Mouse (Mus musculus) hindbrain, embryonic 10.5 days (tissue): ENCODE measurements around the gene Xirp1. TPM values are rescaled to one million over a fixed set of nuclear protein-coding genes. Genes with fewer than 3 reads are reported as not detected.
A peak's percentile ranks its signal among the peaks of the same experiment; 100 is the strongest.

Experiments
- DNase-seq: peaks from one replicate; pipeline ENCODE4 v3.0.0-alpha.2; 2017; ENCODE audit warnings: low spot score
- H3K27ac ChIP-seq: fragments of 300-500 bp; sonication (generic); 2 replicates; pipeline ENCODE4 v1.5.1; 2016; ENCODE audit warnings: mild to moderate bottlenecking, moderate library complexity
- H3K27me3 ChIP-seq: fragments of 300-500 bp; sonication (generic); 2 replicates; pipeline ENCODE4 v1.6.1; 2016; ENCODE audit warnings: mild to moderate bottlenecking; ENCODE audit not compliant: poor library complexity, insufficient read depth, severe bottlenecking
- H3K36me3 ChIP-seq: fragments of 300-500 bp; sonication (generic); 2 replicates; pipeline ENCODE4 v1.6.1; 2016; ENCODE audit warnings: mild to moderate bottlenecking, moderate library complexity
- H3K4me1 ChIP-seq: fragments of 300-500 bp; sonication (generic); replicated peaks from 2 replicates; pipeline ENCODE4 v1.6.1; 2016; ENCODE audit warnings: mild to moderate bottlenecking
- H3K4me3 ChIP-seq: fragments of 300-500 bp; sonication (generic); 2 replicates; pipeline ENCODE4 v1.5.1; 2016; ENCODE audit warnings: mild to moderate bottlenecking, moderate library complexity
- H3K9me3 ChIP-seq: fragments of 300-500 bp; sonication (generic); 2 replicates; pipeline ENCODE4 v1.6.1; 2016; ENCODE audit warnings: mild to moderate bottlenecking, moderate library complexity
- WGBS: fragments of 180-500 bp; shearing (Covaris S2); methylation state at CpG from one replicate; pipeline ENCODE4 v1.1.7; 2016; 5-methylcytosine and 5-hydroxymethylcytosine counted together
- polyA plus RNA-seq: library from polyadenylated mRNA; unstranded; fragments of >200 nt; fragmentation: Nextera tagmentation; extraction: Ambion mirVana; gene quantifications from 2 replicates; pipeline ENCODE4 v1.2.1, GENCODE M21; 2016

Gene Xirp1
- polyA plus RNA-seq, 1 experiment from 2014 or later = 0.05 TPM

- WGBS = 90% methylated on average over 12 of the region's 12 CpGs
- no peak overlapping the region for H3K27ac ChIP-seq
- H3K4me3 ChIP-seq = no peak overlapping the region
- H3K36me3 ChIP-seq = peaks cover 40% of the 10 kb centered on the region
- no peaks in the 10 kb centered on the region for H3K27me3 ChIP-seq
- DNase-seq = no peak
- H3K4me1 ChIP-seq = peaks cover 28% of the 10 kb centered on the region
- no peaks in the 10 kb centered on the region for H3K9me3 ChIP-seq
Observed at GRCm38 (mm10) chr9:119972582-119972981, 50.8 kb downstream of the Xirp1 start.

- H3K9me3 ChIP-seq = no peaks in the 10 kb centered on the region
- no peak overlapping the region for H3K4me3 ChIP-seq
- H3K27ac ChIP-seq = no peak overlapping the region
- DNase-seq = no peak
- H3K4me1 ChIP-seq = peaks cover 24% of the 10 kb centered on the region
- 95% methylated on average over 10 of the region's 10 CpGs for WGBS
- H3K27me3 ChIP-seq = no peaks in the 10 kb centered on the region
- peaks cover 40% of the 10 kb centered on the region for H3K36me3 ChIP-seq
Observed at GRCm38 (mm10) chr9:119972166-119972565, 51.2 kb downstream of the Xirp1 start.

- H3K9me3 ChIP-seq = no peaks in the 10 kb centered on the region
- WGBS = 87% methylated on average over 7 of the region's 7 CpGs
- no peak overlapping the region for H3K27ac ChIP-seq
- no peak overlapping the region for H3K4me3 ChIP-seq
- H3K27me3 ChIP-seq = 0 out of 2 replicates have a peak, but pooled peaks cover 6% of the 10 kb centered on the region
- H3K4me1 ChIP-seq = peaks cover 17% of the 10 kb centered on the region
- peaks cover 40% of the 10 kb centered on the region for H3K36me3 ChIP-seq
- no peak for DNase-seq
Observed at GRCm38 (mm10) chr9:119970763-119971656, 52.4 kb downstream of the Xirp1 start.

GRCm38 (mm10) chr9:119970221-119970620 is 53.2 kb downstream of the Xirp1 start:
- DNase-seq = peak; percentile 35
- H3K36me3 ChIP-seq = peaks cover 38% of the 10 kb centered on the region
- H3K4me3 ChIP-seq = no peak overlapping the region
- H3K9me3 ChIP-seq = no peaks in the 10 kb centered on the region
- peaks cover 17% of the 10 kb centered on the region for H3K4me1 ChIP-seq
- 48% methylated on average over 6 of the region's 6 CpGs for WGBS
- H3K27ac ChIP-seq = no peak overlapping the region
- H3K27me3 ChIP-seq = 0 out of 2 replicates have a peak, but pooled peaks cover 10% of the 10 kb centered on the region

- Histone ChIP-seq H3K27me3 (0 out of 2 replicates have a peak, but pooled peaks cover 10% of the 10 kb centered on the region), H3K4me3 (no peak overlapping the region), H3K9me3 (no peaks in the 10 kb centered on the region), H3K36me3 (peaks cover 35% of the 10 kb centered on the region), H3K27ac (no peak overlapping the region), H3K4me1 (peaks cover 17% of the 10 kb centered on the region)
- DNase-seq = no peak
- 82% methylated on average over 7 of the region's 7 CpGs for WGBS
Observed at GRCm38 (mm10) chr9:119969811-119970210, 53.6 kb downstream of the Xirp1 start.

GRCm38 (mm10) chr9:119966221-119966910 is 57.0 kb downstream of the Xirp1 start:
- WGBS = 85% methylated on average over 26 of the region's 26 CpGs

GRCm38 (mm10) chr9:119965186-119965585 is 58.2 kb downstream of the Xirp1 start:
- H3K27me3 ChIP-seq = peaks cover 33% of the 10 kb centered on the region
- no peak overlapping the region for H3K4me3 ChIP-seq
- DNase-seq = no peak
- H3K36me3 ChIP-seq = no peaks in the 10 kb centered on the region
- H3K9me3 ChIP-seq = no peaks in the 10 kb centered on the region
- H3K4me1 ChIP-seq = peaks cover 19% of the 10 kb centered on the region
- 84% methylated on average over 3 of the region's 3 CpGs for WGBS
- no peak overlapping the region for H3K27ac ChIP-seq

More at GRCm38 (mm10) chr9:119966221-119966910, 57.0 kb downstream of the Xirp1 start:
- H3K27me3 ChIP-seq = peaks cover 31% of the 10 kb centered on the region
- peaks cover 3% of the 10 kb centered on the region; the same call in 1 of the 2 replicates for H3K36me3 ChIP-seq
- H3K9me3 ChIP-seq = no peaks in the 10 kb centered on the region
- H3K4me1 ChIP-seq = peaks cover 30% of the 10 kb centered on the region
- no peak for DNase-seq
- no peak overlapping the region for H3K4me3 ChIP-seq
- H3K27ac ChIP-seq = no peak overlapping the region

GRCm38 (mm10) chr9:119964206-119964605 is 59.2 kb downstream of the Xirp1 start:
- H3K4me1 ChIP-seq = peaks cover 16% of the 10 kb centered on the region
- 78% methylated on average over 3 of the region's 3 CpGs for WGBS
- no peaks in the 10 kb centered on the region for H3K36me3 ChIP-seq
- H3K4me3 ChIP-seq = no peak overlapping the region
- H3K27me3 ChIP-seq = peaks cover 33% of the 10 kb centered on the region
- no peak overlapping the region for H3K27ac ChIP-seq
- H3K9me3 ChIP-seq = no peaks in the 10 kb centered on the region
- DNase-seq = no peak

Other genes starting within 250 kb of the Xirp1 start
- 0.08 and 0.10 TPM in 2 replicates for gene Scn11a, start 198.1 kb downstream of the Xirp1 start, polyA plus RNA-seq
- gene Wdr48, start 128.7 kb downstream of the Xirp1 start, polyA plus RNA-seq = 62.6 and 69.7 TPM in 2 replicates
- gene Gorasp1, start 86.0 kb downstream of the Xirp1 start, polyA plus RNA-seq = 27.8 and 29.6 TPM in 2 replicates
- 0.71 and 1.4 TPM in 2 replicates for gene Ttc21a, start 86.0 kb downstream of the Xirp1 start, polyA plus RNA-seq
- 3.5 and 4.6 TPM in 2 replicates for gene Csrnp1, start 38.9 kb downstream of the Xirp1 start, polyA plus RNA-seq
- 6.3 and 8.2 TPM in 2 replicates for gene Cx3cr1, start 46.3 kb upstream of the Xirp1 start, polyA plus RNA-seq
- not detected in 2 replicates for gene Ccr8, start 68.5 kb upstream of the Xirp1 start, polyA plus RNA-seq
- 41.6 and 43.5 TPM in 2 replicates for gene Slc25a38, start 86.8 kb upstream of the Xirp1 start, polyA plus RNA-seq
- 1,315 and 1,519 TPM in 2 replicates for gene Rpsa, start 104.1 kb upstream of the Xirp1 start, polyA plus RNA-seq
- 0.22 and 0.26 TPM in 2 replicates for gene Mobp, start 126.1 kb upstream of the Xirp1 start, polyA plus RNA-seq